Comparison of ENCODE assay signal across 17 mouse cellular contexts in genomic region chr13:90011129-90011528, GRCm38 (mm10).
DNase-seq lines count a peak whose midpoint lies in the region; ATAC-seq and TF ChIP-seq lines count a peak whose summit lies in the region.
"Had no signal": no experiment of that assay in that cellular context is flagged by ENCODE, and none has a peak within 500 bp of the region (broad histone marks: within the 10 kb centered on the region; RNA-seq: fewer than 3 reads in every experiment).

No protein-coding gene starts in this region.

- H3K9me3 ChIP-seq in forebrain, embryonic 16.5 days (ENCODE audit: control insufficient read depth, low read length), result no peaks in the 10 kb centered on the region
- no peaks in the 10 kb centered on the region for H3K9me3 ChIP-seq in heart, postnatal 0 days (replicated peaks; ENCODE audit: control insufficient read depth, low read length)
- H3K9me3 ChIP-seq: G1E; liver, embryonic 13.5 days; neural tube, embryonic 15.5 days had no signal

- no peak for TF ChIP-seq EP300 in heart, postnatal 0 days (IDR thresholded peaks at IDR 0.05; ENCODE audit: low read depth)

- 60% methylated on average over 8 of the region's 8 CpGs for WGBS in forebrain, embryonic 16.5 days
- 28% methylated on average over 8 of the region's 8 CpGs for WGBS in heart, postnatal 0 days

- H3K4me2 ChIP-seq in forebrain, embryonic 16.5 days (ENCODE audit: low read length), result no peak overlapping the region
- peak overlapping the region; percentile 46; the same call in 1 of the 2 replicates for H3K4me2 ChIP-seq in heart, postnatal 0 days (ENCODE audit: low read depth, low read length)
- H3K4me2 ChIP-seq: liver, embryonic 13.5 days; neural tube, embryonic 15.5 days had no signal

- peak; percentile 83 for DNase-seq in heart, adult 11 months
- DNase-seq in heart, postnatal 25 days (ENCODE audit: low spot score), result no peak
- peak; percentile 4 to 9 for DNase-seq in layer of hippocampus, adult 18-20 months (ENCODE audit: low spot score in 2 of 2)
- no peak for DNase-seq in layer of hippocampus, adult 9-10 months (ENCODE audit: low spot score)
- DNase-seq in heart, postnatal 0 days (ENCODE audit: low spot score), result peak; percentile 58
- no peak for DNase-seq in thymus, postnatal 0 days (ENCODE audit: low spot score)
- DNase-seq in right cerebral cortex, postnatal 25 days, result no peak
- DNase-seq: adrenal gland, postnatal 14 days; cerebellum, postnatal 25 days; kidney, adult 2 months; liver, embryonic 13.5 days; lung, postnatal 14 days; retina, postnatal 1 day had no signal

- peak; percentile 67; the same call in 1 of the 2 replicates for ATAC-seq in forebrain, embryonic 16.5 days
- no peak for ATAC-seq in heart, postnatal 0 days (ENCODE audit: insufficient read depth, low read depth)

- H3K27ac ChIP-seq in forebrain, embryonic 16.5 days (ENCODE audit: low read length), result no peak overlapping the region
- H3K27ac ChIP-seq in heart, postnatal 0 days (ENCODE audit: low read depth), result peak overlapping the region; percentile 93
- H3K27ac ChIP-seq: liver, embryonic 13.5 days; neural tube, embryonic 15.5 days had no signal

- H3K36me3 ChIP-seq in forebrain, embryonic 16.5 days (ENCODE audit: control insufficient read depth, insufficient read depth), result no peaks in the 10 kb centered on the region
- 0 out of 2 replicates have a peak, but pooled peaks cover 2% of the 10 kb centered on the region for H3K36me3 ChIP-seq in heart, postnatal 0 days (replicated peaks; ENCODE audit: control insufficient read depth, insufficient read depth, low read length)
- H3K36me3 ChIP-seq: G1E; liver, embryonic 13.5 days; neural tube, embryonic 15.5 days had no signal

- no peak overlapping the region for H3K4me3 ChIP-seq in forebrain, embryonic 16.5 days (replicated peaks; ENCODE audit: low read length)
- H3K4me3 ChIP-seq in heart, postnatal 0 days (ENCODE audit: low read depth, low read length), result no peak overlapping the region
- H3K4me3 ChIP-seq: erythroblast, embryonic 14.5 days; liver, embryonic 13.5 days; neural tube, embryonic 15.5 days had no signal

- H3K4me1 ChIP-seq in forebrain, embryonic 16.5 days (replicated peaks; ENCODE audit: control insufficient read depth, insufficient read depth, low read length), result no peaks in the 10 kb centered on the region
- H3K4me1 ChIP-seq in heart, postnatal 0 days (ENCODE audit: control insufficient read depth, insufficient read depth), result peaks cover 33% of the 10 kb centered on the region
- H3K4me1 ChIP-seq: liver, embryonic 13.5 days; neural tube, embryonic 15.5 days had no signal

- no peak overlapping the region for H3K9ac ChIP-seq in forebrain, embryonic 16.5 days (replicated peaks; ENCODE audit: low read depth, low read length)
- no peak overlapping the region for H3K9ac ChIP-seq in heart, postnatal 0 days (replicated peaks; ENCODE audit: low read depth, low read length)
- H3K9ac ChIP-seq: liver, embryonic 13.5 days; neural tube, embryonic 15.5 days had no signal

- no peak for TF ChIP-seq CTCF in heart, postnatal 0 days (IDR thresholded peaks at IDR 0.05; ENCODE audit: low read depth)

- intact Hi-C loops in heart, postnatal 25 days (cut with DNase I), result no loop called here

- no peaks in the 10 kb centered on the region for H3K27me3 ChIP-seq in forebrain, embryonic 16.5 days (replicated peaks; ENCODE audit: control insufficient read depth, insufficient read depth, low read length)
- H3K27me3 ChIP-seq in heart, postnatal 0 days (ENCODE audit: control insufficient read depth, insufficient read depth, low read length), result no peaks in the 10 kb centered on the region
- H3K27me3 ChIP-seq: liver, embryonic 13.5 days; neural tube, embryonic 15.5 days had no signal

Comparison
In these comparisons a context has a peak if more than half of its experiments do, and no peak if none do; other contexts are left out.
1. DNase-seq: peak in heart, adult 11 months (single experiment), layer of hippocampus, adult 18-20 months (2 of 2) and heart, postnatal 0 days (single experiment); none in heart, postnatal 25 days (single experiment), layer of hippocampus, adult 9-10 months (single experiment), thymus, postnatal 0 days (single experiment) and right cerebral cortex, postnatal 25 days (single experiment).